Mouse (Mus musculus) heart, adult 18-20 months (tissue): ENCODE measurements around the gene Wdr59. TPM values are rescaled to one million over a fixed set of nuclear protein-coding genes. Genes with fewer than 3 reads are reported as not detected.

Source experiments
- DNase-seq, 2 experiments: peaks; one replicate each; pipeline ENCODE4 v3.0.0; 2021 to 2022; ENCODE audit warnings: mixed read lengths in 1 of 2
- long read RNA-seq, 2 experiments: library from polyadenylated mRNA; stranded (forward); transcript quantifications; one replicate each; pipeline ENCODE4 v2.0.0; 2021
- total RNA-seq, 2 experiments: library from RNA; stranded (reverse); gene quantifications; 2 replicates each; pipeline ENCODE4 v1.2.3; 2021

The Wdr59 gene
- 1 to 10 TPM; 7.1 to 7.8 TPM for total RNA-seq
- long read RNA-seq, experiment 1, full-length matches to known transcripts = 1 of 5 reads
- long read RNA-seq, experiment 1, partial matches to known transcripts = 1 of 5 reads
- long read RNA-seq, experiment 1, other reads (novel, unspliced or antisense) = 3 of 5 reads
- long read RNA-seq, experiment 2, partial matches to known transcripts = 2 of 2 reads
- long read RNA-seq, experiment 2, other reads (novel, unspliced or antisense) = 0 of 2 reads

- DNase-seq = peak; percentile 99
Observed at GRCm38 (mm10) chr8:111521713-111522429, at the start of gene Wdr59. Gene Wdr59, minus strand, starts transcription at chr8:111522092.

- DNase-seq = no peak
Observed at GRCm38 (mm10) chr8:111571661-111572060, 49.8 kb upstream of the Wdr59 start.

- no peak for DNase-seq
Observed at GRCm38 (mm10) chr8:111570432-111570831, 48.5 kb upstream of the Wdr59 start.

GRCm38 (mm10) chr8:111569926-111570325 lies 48.0 kb upstream of the Wdr59 start:
- DNase-seq = no peak

- no peak for DNase-seq
Observed at GRCm38 (mm10) chr8:111568029-111568428, 46.1 kb upstream of the Wdr59 start.

- no peak for DNase-seq
Observed at GRCm38 (mm10) chr8:111567571-111567970, 45.7 kb upstream of the Wdr59 start.

- DNase-seq = no peak
Observed at GRCm38 (mm10) chr8:111566326-111566725, 44.4 kb upstream of the Wdr59 start.

GRCm38 (mm10) chr8:111565784-111566191 lies 43.9 kb upstream of the Wdr59 start:
- DNase-seq = no peak

GRCm38 (mm10) chr8:111564093-111564492 lies 42.2 kb upstream of the Wdr59 start:
- no peak for DNase-seq

- DNase-seq = no peak
Observed at GRCm38 (mm10) chr8:111563687-111564086, 41.8 kb upstream of the Wdr59 start.

GRCm38 (mm10) chr8:111563075-111563474 lies 41.2 kb upstream of the Wdr59 start:
- no peak for DNase-seq

- no peak for DNase-seq
Observed at GRCm38 (mm10) chr8:111562274-111562803, 40.4 kb upstream of the Wdr59 start.

GRCm38 (mm10) chr8:111561824-111562223 lies 39.9 kb upstream of the Wdr59 start:
- peak in 1 of 2 experiments; percentile 36 for DNase-seq

GRCm38 (mm10) chr8:111551511-111552130 lies 29.7 kb upstream of the Wdr59 start:
- DNase-seq = no peak

- DNase-seq = peak in 1 of 2 experiments; percentile 69
Observed at GRCm38 (mm10) chr8:111550002-111550870, 28.3 kb upstream of the Wdr59 start.

GRCm38 (mm10) chr8:111548201-111548600 lies 26.3 kb upstream of the Wdr59 start:
- DNase-seq = no peak

- no peak for DNase-seq
Observed at GRCm38 (mm10) chr8:111547144-111547543, 25.3 kb upstream of the Wdr59 start.

GRCm38 (mm10) chr8:111545406-111546156 lies 23.7 kb upstream of the Wdr59 start:
- DNase-seq = no peak

- DNase-seq = peak in 1 of 2 experiments; percentile 43
Observed at GRCm38 (mm10) chr8:111543712-111544380, 22.0 kb upstream of the Wdr59 start.

GRCm38 (mm10) chr8:111539422-111540076 lies 17.7 kb upstream of the Wdr59 start:
- peak; percentile 51 to 55 for DNase-seq
